Mouse (Mus musculus): ENCODE results near the gene Tradd.

DNA sequence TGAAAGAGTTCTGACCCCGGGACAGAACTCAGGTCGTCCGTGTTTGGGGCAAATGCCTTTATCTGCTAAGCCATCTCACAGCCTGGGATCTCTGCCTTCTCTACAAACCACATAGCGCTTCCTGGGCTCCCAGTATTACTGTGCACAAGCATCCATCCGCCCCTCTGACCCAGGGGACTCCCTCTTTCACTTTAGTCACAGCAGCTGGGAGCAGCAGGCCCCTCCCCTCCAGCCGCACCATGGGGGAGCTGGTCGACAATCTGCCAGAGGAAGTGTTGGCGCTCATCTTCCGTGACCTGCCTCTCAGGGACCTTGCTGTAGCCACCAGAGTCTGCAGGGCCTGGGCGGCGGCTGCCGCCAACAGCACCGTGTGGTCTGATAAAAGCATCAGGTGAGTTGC, 2.4 kb upstream of the Tradd start:
- TF ChIP-seq POLR2A (IDR thresholded peaks at IDR 0.05; ENCODE audit: control insufficient read depth, low read depth, low read length) = no peak
- TF ChIP-seq CTCF (IDR thresholded peaks at IDR 0.05; ENCODE audit: control insufficient read depth, insufficient read depth, insufficient replicate concordance, low read depth, low read length) = no peak

All from testis, adult 2 months (tissue).